Mouse (Mus musculus) liver, adult 2 months (tissue): ENCODE data around the gene Itpkc.

Experiments used
- CTCF ChIP-seq: fragments of 200-500 bp; IDR thresholded peaks from 2 replicates; pipeline ENCODE4 v1.5.1; 2011; ENCODE audit warnings: low read depth, low read length, control low read depth
- POLR2A ChIP-seq: fragments of 200-500 bp; IDR thresholded peaks from 2 replicates; pipeline ENCODE4 v1.6.1; 2011; ENCODE audit warnings: low read length, control low read depth; ENCODE audit not compliant: insufficient read depth; ENCODE audit errors: extremely low read depth

DNA sequence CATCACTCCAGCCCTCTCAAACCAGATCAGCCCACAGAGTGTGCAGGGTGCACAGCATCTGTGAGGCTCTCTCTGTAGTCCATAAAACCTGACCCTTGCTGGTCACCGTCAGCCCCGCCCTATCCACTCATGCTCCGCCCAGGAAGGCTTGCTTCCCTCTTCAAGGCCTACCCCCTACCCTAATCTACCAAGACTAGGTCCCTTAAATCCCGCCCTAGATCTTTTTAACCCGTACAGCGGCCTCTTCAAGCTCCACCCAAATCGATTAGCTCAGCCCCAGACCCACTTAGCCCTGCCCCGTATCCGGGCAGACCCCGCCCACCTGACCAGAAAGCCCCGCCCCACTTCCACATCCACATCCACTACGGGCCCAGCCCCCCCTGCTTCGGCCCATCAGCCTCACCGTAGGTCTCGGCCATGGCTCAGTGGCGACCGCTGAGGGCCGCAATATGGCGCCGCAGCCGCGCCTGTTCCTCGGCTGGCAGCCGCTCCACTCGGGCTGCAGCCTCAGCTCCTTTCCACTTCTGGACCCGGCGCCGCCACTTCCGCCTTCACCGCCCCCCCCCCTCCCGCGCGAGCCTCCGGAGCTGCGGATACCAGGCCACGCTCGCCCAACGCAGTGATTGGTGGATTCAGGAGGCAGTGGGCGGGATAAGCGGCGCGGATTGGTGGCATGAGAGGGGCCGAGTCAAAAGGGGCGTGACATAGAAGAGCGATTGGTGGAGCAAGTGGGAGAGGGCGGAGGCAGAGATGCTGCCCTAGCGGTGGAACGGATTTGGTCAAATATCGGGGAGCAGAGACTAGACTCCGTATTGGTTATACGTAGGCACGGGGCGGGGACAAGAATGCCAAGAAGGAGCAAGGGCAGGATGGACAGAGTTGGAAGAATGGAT, 49.9 kb downstream of the Itpkc start, which contains the start of gene Rab4b:
- TF ChIP-seq CTCF (peak; percentile 70), POLR2A (no peak)
